Comparison of ENCODE assay signal across 27 mouse cellular contexts in the genomic region with DNA sequence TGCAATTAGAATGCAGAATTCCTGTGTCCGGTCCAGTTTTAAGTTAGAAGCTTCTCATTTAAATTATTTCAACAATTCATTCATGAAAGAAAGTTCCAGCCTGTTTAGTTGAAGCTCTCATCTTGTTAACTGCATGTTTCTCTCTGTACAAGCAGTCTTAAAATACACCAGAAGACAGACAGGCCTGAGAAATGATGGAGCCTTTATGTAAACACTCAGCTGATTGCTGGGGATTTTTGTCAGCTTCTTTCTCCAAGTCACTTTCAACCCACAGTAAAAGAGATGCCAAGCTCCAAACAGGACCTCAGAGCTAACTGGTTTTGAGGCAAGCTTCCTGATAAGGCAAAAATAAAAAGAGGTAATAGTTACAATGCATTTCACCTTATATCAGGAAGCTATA. TPM values are rescaled to one million over a fixed set of nuclear protein-coding genes. Genes with fewer than 3 reads are reported as not detected.
"Had no signal": no experiment of that assay in that cellular context is flagged by ENCODE, and none has a peak within 500 bp of the region (broad histone marks: within the 10 kb centered on the region; RNA-seq: fewer than 3 reads in every experiment).

No protein-coding gene starts in this region.

- H3K4me3 ChIP-seq: gastrocnemius, adult 2 months; heart, adult 2 months; heart, embryonic 13.5 days; heart, embryonic 15.5 days; hindbrain, embryonic 13.5 days; hindbrain, embryonic 15.5 days; layer of hippocampus, adult 2 months; left cerebral cortex, adult 2 months; limb, embryonic 10.5 days; limb, embryonic 12.5 days; liver, embryonic 12.5 days had no signal

- H3K9me3 ChIP-seq: heart, embryonic 13.5 days; heart, embryonic 15.5 days; hindbrain, embryonic 13.5 days; hindbrain, embryonic 15.5 days; limb, embryonic 10.5 days; limb, embryonic 12.5 days; liver, embryonic 12.5 days had no signal

- H3K36me3 ChIP-seq: heart, embryonic 13.5 days; heart, embryonic 15.5 days; hindbrain, embryonic 13.5 days; hindbrain, embryonic 15.5 days; limb, embryonic 10.5 days; limb, embryonic 12.5 days; liver, embryonic 12.5 days had no signal

- H3K4me1 ChIP-seq: heart, embryonic 15.5 days; hindbrain, embryonic 13.5 days; hindbrain, embryonic 15.5 days; limb, embryonic 10.5 days; limb, embryonic 12.5 days; liver, embryonic 12.5 days had no signal

- H3K9ac ChIP-seq: heart, embryonic 13.5 days; heart, embryonic 15.5 days; hindbrain, embryonic 13.5 days; hindbrain, embryonic 15.5 days; limb, embryonic 12.5 days; liver, embryonic 12.5 days had no signal

- H3K4me2 ChIP-seq: heart, embryonic 11.5 days; heart, embryonic 13.5 days; heart, embryonic 15.5 days; hindbrain, embryonic 13.5 days; hindbrain, embryonic 15.5 days; limb, embryonic 12.5 days; liver, embryonic 12.5 days had no signal

- DNase-seq: gastrocnemius, adult 2 months; gastrocnemius, postnatal 10 days; gastrocnemius, postnatal 25 days; heart, adult 2 months; heart, postnatal 14 days; heart, postnatal 36 days; kidney, adult 11 months; kidney, adult 2 months; kidney, adult 9 months; kidney, postnatal 10 days; kidney, postnatal 25 days; kidney, postnatal 4 days; liver had no signal

- H3K27ac ChIP-seq: gastrocnemius, adult 2 months; heart, adult 2 months; heart, embryonic 13.5 days; heart, embryonic 15.5 days; hindbrain, embryonic 13.5 days; hindbrain, embryonic 15.5 days; hindbrain, postnatal 0 days; layer of hippocampus, adult 2 months; left cerebral cortex, adult 2 months; limb, embryonic 10.5 days; limb, embryonic 12.5 days; liver, embryonic 12.5 days had no signal

- H3K27me3 ChIP-seq: heart, embryonic 13.5 days; heart, embryonic 15.5 days; hindbrain, embryonic 13.5 days; hindbrain, embryonic 15.5 days; limb, embryonic 12.5 days; liver, embryonic 12.5 days had no signal

- ATAC-seq: hindbrain, postnatal 0 days; intestine, embryonic 16.5 days; liver, embryonic 12.5 days had no signal

RNA-seq across cellular contexts. Expression of a gene that starts 14.8 kb away (rescaled TPM):
- total RNA-seq: granulocyte monocyte progenitor cell, adult 5-6 weeks; hematopoietic stem cell, adult 5-6 weeks had no signal
